Mouse (Mus musculus): Measurements from ENCODE around the gene Epha2. TPM values are rescaled to one million over a fixed set of nuclear protein-coding genes. Genes with fewer than 3 reads are reported as not detected.

The Epha2 gene
- polyA plus RNA-seq, 1 experiment from 2014 or later, result 2.0 TPM

- H3K4me1 ChIP-seq, result peaks cover 14% of the 10 kb centered on the region; the same call in 1 of the 2 replicates
- H3K27me3 ChIP-seq, result peaks cover 23% of the 10 kb centered on the region
- no peaks in the 10 kb centered on the region for H3K36me3 ChIP-seq (replicated peaks)
- no peak overlapping the region for H3K9ac ChIP-seq
- no peak overlapping the region for H3K4me2 ChIP-seq
- WGBS, result 87% methylated on average over 6 of the region's 6 CpGs
- 0 out of 2 replicates have a peak, but pooled peaks cover 2% of the 10 kb centered on the region for H3K9me3 ChIP-seq
- no peak overlapping the region for H3K27ac ChIP-seq
- H3K4me3 ChIP-seq (replicated peaks), result no peak overlapping the region
- ATAC-seq (ENCODE audit: low FRiP score), result no peak
These were observed 32.0 kb upstream of the Epha2 start for GRCm38 (mm10) chr4:141269080-141269479.

DNA sequence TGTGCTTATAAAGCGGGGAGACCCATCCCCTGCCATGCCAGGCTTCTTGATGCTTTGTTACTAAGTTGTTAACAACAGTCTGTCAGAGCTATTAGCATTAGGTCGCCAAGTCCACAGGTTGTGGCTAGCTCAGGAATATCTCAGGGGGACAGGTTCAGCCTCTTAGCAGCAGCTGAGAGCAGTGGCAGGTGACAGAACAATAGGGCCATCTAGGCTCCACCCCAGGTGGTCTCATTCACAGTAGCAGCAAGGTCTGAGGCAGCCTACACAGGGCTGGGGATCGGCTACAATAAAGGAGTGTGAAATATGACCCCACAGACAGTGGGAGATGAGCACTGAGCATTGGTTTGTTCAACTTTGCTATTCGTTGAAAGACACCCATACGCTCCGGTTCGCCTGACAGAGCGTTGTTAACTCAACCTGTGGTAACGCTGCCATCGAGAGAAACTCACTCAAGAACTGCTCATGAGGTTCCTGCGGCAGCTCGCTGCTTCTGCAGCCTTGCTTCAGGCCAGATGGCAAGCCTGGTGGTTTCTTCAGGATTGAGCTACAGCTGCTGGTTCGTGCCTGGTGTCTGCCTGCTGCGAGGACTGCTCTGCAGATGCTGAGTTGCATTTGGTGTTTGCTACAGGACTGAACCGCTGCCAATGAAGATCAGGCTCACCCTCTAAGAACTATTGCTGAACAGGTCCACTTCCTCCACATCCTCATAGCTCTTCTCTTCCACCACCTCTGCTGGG, 30.7 kb upstream of the Epha2 start:
- H3K4me1 ChIP-seq, result peaks cover 23% of the 10 kb centered on the region; the same call in 1 of the 2 replicates
- H3K4me2 ChIP-seq, result no peak overlapping the region
- H3K9ac ChIP-seq, result no peak overlapping the region
- ATAC-seq (ENCODE audit: low FRiP score), result no peak
- WGBS, result 57% methylated on average over 15 of the region's 15 CpGs
- no peaks in the 10 kb centered on the region for H3K36me3 ChIP-seq (replicated peaks)
- H3K27me3 ChIP-seq, result peaks cover 23% of the 10 kb centered on the region
- H3K4me3 ChIP-seq (replicated peaks), result no peak overlapping the region
- no peak overlapping the region for H3K27ac ChIP-seq
- 0 out of 2 replicates have a peak, but pooled peaks cover 2% of the 10 kb centered on the region for H3K9me3 ChIP-seq

DNA sequence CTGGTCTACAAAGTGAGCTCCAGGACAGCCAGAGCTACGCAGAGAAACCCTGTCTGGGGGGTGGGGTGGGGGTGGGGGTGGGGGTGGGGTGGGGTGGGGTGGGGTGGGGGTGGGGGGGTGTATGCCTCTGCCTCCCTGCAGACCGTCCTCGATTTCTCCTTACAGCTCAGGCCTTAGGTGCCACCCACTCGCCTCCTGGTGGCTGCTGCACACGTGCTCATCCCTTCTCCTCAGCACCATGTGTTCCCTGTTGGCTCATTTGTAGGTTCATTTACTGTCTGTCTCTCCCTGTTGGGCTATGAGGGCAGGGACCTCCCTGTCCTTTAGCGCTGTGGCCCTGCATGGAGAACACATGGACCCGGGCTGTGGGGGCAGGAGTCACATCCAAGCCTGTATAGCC, 29.8 kb upstream of the Epha2 start:
- Histone ChIP-seq H3K9me3 (0 out of 2 replicates have a peak, but pooled peaks cover 2% of the 10 kb centered on the region), H3K36me3 (replicated peaks) (no peaks in the 10 kb centered on the region), H3K4me2 (no peak overlapping the region), H3K4me1 (peaks cover 23% of the 10 kb centered on the region; the same call in 1 of the 2 replicates), H3K9ac (no peak overlapping the region), H3K4me3 (replicated peaks) (no peak overlapping the region), H3K27me3 (peaks cover 23% of the 10 kb centered on the region), H3K27ac (no peak overlapping the region)
- no peak for ATAC-seq (ENCODE audit: low FRiP score)
- WGBS, result 80% methylated on average over 6 of the region's 7 CpGs

GRCm38 (mm10) chr4:141271721-141272120, 29.3 kb upstream of the Epha2 start:
- no peak for ATAC-seq (ENCODE audit: low FRiP score)
- H3K27ac ChIP-seq, result no peak overlapping the region
- H3K27me3 ChIP-seq, result peaks cover 23% of the 10 kb centered on the region
- H3K9me3 ChIP-seq, result 0 out of 2 replicates have a peak, but pooled peaks cover 2% of the 10 kb centered on the region
- H3K4me1 ChIP-seq, result peaks cover 23% of the 10 kb centered on the region; the same call in 1 of the 2 replicates
- WGBS, result 85% methylated on average over 6 of the region's 6 CpGs
- H3K9ac ChIP-seq, result no peak overlapping the region
- no peaks in the 10 kb centered on the region for H3K36me3 ChIP-seq (replicated peaks)
- H3K4me2 ChIP-seq, result no peak overlapping the region
- H3K4me3 ChIP-seq (replicated peaks), result no peak overlapping the region

DNA sequence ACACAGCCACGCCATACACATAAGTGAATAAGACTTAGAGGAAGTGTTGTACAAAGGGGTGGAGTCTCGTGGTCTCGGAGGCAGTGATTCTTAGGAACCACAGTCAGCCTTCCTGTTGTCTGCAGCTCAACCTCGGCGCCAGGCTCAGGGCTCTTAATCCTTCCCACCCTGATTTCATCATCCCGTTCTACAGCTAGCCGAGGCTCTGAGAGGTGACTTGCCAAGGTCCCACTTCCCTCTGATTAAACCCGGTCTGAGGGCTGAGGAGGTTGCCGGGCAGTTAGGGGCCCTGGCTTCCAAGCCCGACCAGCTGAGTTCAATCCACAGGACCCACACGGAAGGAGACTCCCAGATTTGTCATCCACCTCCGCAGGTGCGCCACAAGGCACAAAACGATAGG, 28.2 kb upstream of the Epha2 start:
- ATAC-seq (ENCODE audit: low FRiP score), result peak; percentile 13; the same call in 1 of the 2 replicates
- Histone ChIP-seq H3K4me2 (peak overlapping the region; percentile 41), H3K4me1 (peaks cover 23% of the 10 kb centered on the region; the same call in 1 of the 2 replicates), H3K9ac (no peak overlapping the region), H3K27ac (no peak overlapping the region), H3K4me3 (replicated peaks) (no peak overlapping the region), H3K27me3 (peaks cover 28% of the 10 kb centered on the region), H3K36me3 (replicated peaks) (no peaks in the 10 kb centered on the region), H3K9me3 (0 out of 2 replicates have a peak, but pooled peaks cover 2% of the 10 kb centered on the region)
- WGBS, result 12% methylated on average over 14 of the region's 14 CpGs

GRCm38 (mm10) chr4:141273296-141273695, 27.7 kb upstream of the Epha2 start:
- peak overlapping the region; percentile 41 for H3K4me2 ChIP-seq
- H3K9ac ChIP-seq, result no peak overlapping the region
- H3K4me1 ChIP-seq, result peaks cover 25% of the 10 kb centered on the region; the same call in 1 of the 2 replicates
- H3K4me3 ChIP-seq (replicated peaks), result no peak overlapping the region
- peak; percentile 86 for ATAC-seq (ENCODE audit: low FRiP score)
- 20% methylated on average over 12 of the region's 12 CpGs for WGBS
- no peak overlapping the region for H3K27ac ChIP-seq
- peaks cover 28% of the 10 kb centered on the region for H3K27me3 ChIP-seq
- 0 out of 2 replicates have a peak, but pooled peaks cover 1% of the 10 kb centered on the region for H3K9me3 ChIP-seq
- no peaks in the 10 kb centered on the region for H3K36me3 ChIP-seq (replicated peaks)

DNA sequence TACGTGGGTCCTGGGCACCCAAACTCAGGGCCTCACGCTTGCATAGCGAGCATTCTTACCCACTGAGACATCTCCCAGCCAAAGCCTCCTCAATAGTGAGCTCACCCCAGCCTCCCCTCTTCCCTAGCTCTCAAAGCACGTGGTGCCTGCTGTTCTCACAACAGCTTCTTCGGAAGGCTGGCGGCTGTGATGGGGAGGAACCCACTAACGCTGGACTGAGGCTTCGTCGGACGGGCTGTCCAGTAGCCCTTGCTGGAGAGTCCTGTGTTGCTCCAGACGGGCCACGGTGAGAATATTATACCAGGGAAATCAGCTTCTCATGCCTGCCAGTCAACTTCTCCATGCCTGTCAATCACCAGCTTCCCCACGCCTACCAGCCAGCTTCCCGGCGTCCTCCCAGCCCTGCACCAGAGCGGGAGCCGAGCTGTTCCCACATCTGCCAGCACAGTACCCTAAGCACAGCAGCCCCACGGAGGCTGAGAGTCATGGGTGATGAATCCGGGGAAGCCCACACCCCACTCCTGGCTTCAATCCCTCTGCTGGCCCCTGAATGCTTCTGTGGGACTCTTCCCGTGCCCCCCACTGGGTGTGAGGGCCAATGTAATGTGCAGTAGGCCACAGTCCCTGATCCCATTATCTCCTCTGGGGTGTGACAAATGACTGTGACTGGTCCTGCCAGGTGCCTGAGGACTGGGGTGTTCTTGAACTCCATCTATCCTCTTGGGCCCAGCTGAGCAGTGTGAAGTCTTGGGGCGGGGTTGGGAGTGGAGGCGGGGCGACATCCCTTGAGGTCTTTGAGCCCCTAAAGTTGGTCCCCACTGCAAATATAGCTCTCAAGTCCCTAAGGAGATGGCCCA, 26.3 kb upstream of the Epha2 start:
- Histone ChIP-seq H3K4me2 (no peak overlapping the region), H3K4me3 (replicated peaks) (no peak overlapping the region), H3K36me3 (replicated peaks) (no peaks in the 10 kb centered on the region), H3K4me1 (peaks cover 37% of the 10 kb centered on the region; the same call in 1 of the 2 replicates), H3K9me3 (no peaks in the 10 kb centered on the region), H3K27ac (no peak overlapping the region), H3K27me3 (peaks cover 28% of the 10 kb centered on the region), H3K9ac (no peak overlapping the region)
- 47% methylated on average over 23 of the region's 23 CpGs for WGBS
- ATAC-seq (ENCODE audit: low FRiP score), result peak; percentile 31; the same call in 1 of the 2 replicates

DNA sequence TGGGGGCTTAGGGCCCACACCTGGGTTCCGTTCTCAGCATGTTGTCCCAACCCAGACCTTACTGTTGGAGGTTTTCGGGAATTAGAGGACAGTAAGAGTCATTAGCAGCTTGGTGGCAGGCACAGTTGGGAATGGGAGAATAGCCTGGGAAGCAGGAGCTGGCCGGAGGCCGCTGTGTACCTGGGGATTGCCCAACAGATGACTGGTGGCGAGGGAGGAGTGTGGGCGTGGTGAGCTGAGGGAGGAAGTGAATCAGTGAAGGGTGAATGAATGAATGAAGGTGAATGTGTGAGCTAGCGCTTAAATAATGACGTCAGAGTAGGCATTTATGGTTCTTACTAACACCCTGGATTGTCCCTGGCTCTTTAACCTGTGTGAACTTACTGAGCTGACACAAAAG, 23.9 kb upstream of the Epha2 start:
- H3K4me1 ChIP-seq, result peaks cover 33% of the 10 kb centered on the region; the same call in 1 of the 2 replicates
- ATAC-seq (ENCODE audit: low FRiP score), result no peak

DNA sequence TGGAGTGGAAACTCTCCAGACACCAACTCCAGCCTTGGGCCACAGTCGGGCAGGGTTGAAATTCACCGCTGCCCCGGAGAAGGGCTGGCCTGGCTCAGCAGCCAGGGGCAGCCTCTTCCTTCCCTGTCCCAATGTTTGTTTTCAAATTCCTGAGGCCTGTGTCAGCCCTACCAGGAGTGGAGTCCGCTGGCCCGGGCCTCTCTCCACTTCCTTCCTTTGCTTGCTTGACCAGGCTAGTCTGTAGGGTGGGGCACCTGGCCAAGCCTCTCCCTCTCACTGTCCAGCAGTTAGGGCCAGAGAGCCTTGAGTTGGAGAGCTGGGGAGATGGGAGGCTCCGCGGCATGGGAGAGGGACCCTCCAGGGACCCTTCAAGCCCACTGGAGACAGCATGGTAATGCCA, 22.9 kb upstream of the Epha2 start:
- H3K4me1 ChIP-seq, result peaks cover 33% of the 10 kb centered on the region; the same call in 1 of the 2 replicates
- WGBS, result 76% methylated on average over 7 of the region's 7 CpGs

More for the DNA sequence above, 23.9 kb upstream of the Epha2 start:
- no peaks in the 10 kb centered on the region for H3K36me3 ChIP-seq (replicated peaks)
- peaks cover 27% of the 10 kb centered on the region for H3K27me3 ChIP-seq
- H3K27ac ChIP-seq, result no peak overlapping the region
- no peak overlapping the region for H3K4me3 ChIP-seq (replicated peaks)
- no peak overlapping the region for H3K9ac ChIP-seq
- H3K4me2 ChIP-seq, result no peak overlapping the region
- no peaks in the 10 kb centered on the region for H3K9me3 ChIP-seq
- WGBS, result 86% methylated on average over 8 of the region's 8 CpGs

DNA sequence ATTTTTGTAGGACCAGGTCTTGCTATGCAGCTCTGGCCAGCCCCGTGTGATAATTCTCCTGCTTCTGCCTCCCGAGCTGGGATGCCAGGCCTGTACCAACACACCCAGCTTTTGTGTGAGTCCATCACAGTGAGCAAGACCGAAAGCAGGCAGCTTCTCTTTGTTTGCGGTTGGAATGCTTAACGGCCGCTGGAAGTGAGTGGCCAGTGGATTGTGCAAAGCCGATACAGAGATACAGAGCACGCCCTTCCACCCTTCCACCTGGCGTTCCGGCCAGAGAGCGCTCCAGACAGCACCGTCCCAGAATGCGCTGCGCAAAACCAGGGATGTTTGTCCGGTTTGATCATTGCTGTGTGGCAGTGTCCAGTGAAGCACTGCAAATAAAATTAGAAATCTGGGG, 21.7 kb upstream of the Epha2 start:
- Histone ChIP-seq H3K4me3 (replicated peaks) (no peak overlapping the region), H3K27me3 (peaks cover 23% of the 10 kb centered on the region; the same call in 1 of the 2 replicates), H3K27ac (no peak overlapping the region), H3K4me1 (peaks cover 31% of the 10 kb centered on the region), H3K4me2 (no peak overlapping the region), H3K9me3 (no peaks in the 10 kb centered on the region), H3K9ac (no peak overlapping the region), H3K36me3 (replicated peaks) (no peaks in the 10 kb centered on the region)
- WGBS, result 55% methylated on average over 15 of the region's 15 CpGs
- no peak for ATAC-seq (ENCODE audit: low FRiP score)

More for the DNA sequence above, 22.9 kb upstream of the Epha2 start:
- Histone ChIP-seq H3K36me3 (replicated peaks) (no peaks in the 10 kb centered on the region), H3K9me3 (no peaks in the 10 kb centered on the region), H3K4me3 (replicated peaks) (no peak overlapping the region), H3K9ac (no peak overlapping the region), H3K27me3 (peaks cover 21% of the 10 kb centered on the region; the same call in 1 of the 2 replicates), H3K27ac (peak overlapping the region; percentile 42; the same call in 1 of the 2 replicates), H3K4me2 (no peak overlapping the region)
- ATAC-seq (ENCODE audit: low FRiP score), result no peak

DNA sequence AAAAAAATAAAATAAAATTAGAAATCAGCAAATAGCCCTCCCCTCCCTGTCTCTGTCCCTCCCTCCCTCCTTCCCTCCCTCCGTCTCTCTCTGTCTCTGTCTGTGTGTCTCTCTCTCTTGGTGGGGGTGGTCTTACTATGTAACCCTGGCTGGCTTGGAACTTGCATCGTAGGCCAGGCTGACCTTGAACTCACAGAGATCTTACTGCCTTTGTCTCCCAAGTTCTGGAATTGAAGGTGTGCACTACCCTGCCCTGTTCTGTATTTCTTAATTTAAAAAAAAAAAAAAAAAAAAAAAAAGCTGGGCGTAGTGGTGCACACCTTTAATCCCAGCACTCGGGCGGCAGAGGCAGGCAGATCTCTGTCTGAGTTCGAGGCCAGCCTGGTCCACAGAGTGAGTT, 21.3 kb upstream of the Epha2 start:
- no peaks in the 10 kb centered on the region for H3K9me3 ChIP-seq
- H3K27me3 ChIP-seq, result peaks cover 27% of the 10 kb centered on the region; the same call in 1 of the 2 replicates
- WGBS, result 92% methylated on average over 6 of the region's 6 CpGs
- H3K36me3 ChIP-seq (replicated peaks), result no peaks in the 10 kb centered on the region
- no peak overlapping the region for H3K4me3 ChIP-seq (replicated peaks)
- no peak overlapping the region for H3K27ac ChIP-seq
- no peak for ATAC-seq (ENCODE audit: low FRiP score)
- H3K4me1 ChIP-seq, result peaks cover 29% of the 10 kb centered on the region
- H3K9ac ChIP-seq, result no peak overlapping the region
- no peak overlapping the region for H3K4me2 ChIP-seq

DNA sequence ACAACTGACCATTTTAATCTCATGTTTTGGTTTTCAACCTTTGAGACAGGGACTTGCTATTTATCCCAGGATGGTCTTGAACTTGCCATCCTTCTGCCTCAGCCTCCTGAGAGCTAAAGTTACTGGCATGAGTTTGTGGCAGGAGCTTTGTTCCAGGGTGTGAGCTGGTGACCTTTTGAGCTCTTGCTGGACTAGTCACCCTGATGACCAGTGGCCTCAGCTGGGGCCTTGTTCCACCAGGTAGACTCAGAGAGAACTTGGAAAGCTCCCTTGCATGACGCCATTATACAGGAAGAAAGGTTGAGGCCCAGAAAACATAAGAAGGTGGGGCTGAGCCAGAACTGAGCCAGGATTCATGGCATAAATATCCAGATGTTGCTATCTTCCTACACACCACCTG, 20.6 kb upstream of the Epha2 start:
- peaks cover 32% of the 10 kb centered on the region for H3K4me1 ChIP-seq
- ATAC-seq (ENCODE audit: low FRiP score), result no peak
- no peak overlapping the region for H3K9ac ChIP-seq
- H3K27ac ChIP-seq, result no peak overlapping the region
- 100% methylated on average over 1 of the region's 1 CpGs for WGBS
- H3K9me3 ChIP-seq, result no peaks in the 10 kb centered on the region
- no peak overlapping the region for H3K4me2 ChIP-seq
- no peak overlapping the region for H3K4me3 ChIP-seq (replicated peaks)
- no peaks in the 10 kb centered on the region for H3K36me3 ChIP-seq (replicated peaks)
- H3K27me3 ChIP-seq, result peaks cover 32% of the 10 kb centered on the region
